Mouse (Mus musculus) cerebellum, postnatal 10 days (tissue): ENCODE results near the gene Camk1.
A peak's percentile ranks its signal among the peaks of the same experiment; 100 is the strongest.

Experiments
- DNase-seq, 2 experiments: peaks; one replicate each; pipeline ENCODE4 v3.0.0; 2021; ENCODE audit warnings: mixed read lengths in 2 of 2

Gene Camk1

GRCm38 (mm10) chr6:113343177-113344092, at the start of gene Camk1:
Gene Camk1, minus strand, starts transcription at chr6:113343984.
- peak; percentile 65 to 76 for DNase-seq

GRCm38 (mm10) chr6:113392387-113393071, 48.7 kb upstream of the Camk1 start:
- DNase-seq: peak; percentile 71 to 73

GRCm38 (mm10) chr6:113392015-113392386, 48.2 kb upstream of the Camk1 start:
- DNase-seq: no peak

DNA sequence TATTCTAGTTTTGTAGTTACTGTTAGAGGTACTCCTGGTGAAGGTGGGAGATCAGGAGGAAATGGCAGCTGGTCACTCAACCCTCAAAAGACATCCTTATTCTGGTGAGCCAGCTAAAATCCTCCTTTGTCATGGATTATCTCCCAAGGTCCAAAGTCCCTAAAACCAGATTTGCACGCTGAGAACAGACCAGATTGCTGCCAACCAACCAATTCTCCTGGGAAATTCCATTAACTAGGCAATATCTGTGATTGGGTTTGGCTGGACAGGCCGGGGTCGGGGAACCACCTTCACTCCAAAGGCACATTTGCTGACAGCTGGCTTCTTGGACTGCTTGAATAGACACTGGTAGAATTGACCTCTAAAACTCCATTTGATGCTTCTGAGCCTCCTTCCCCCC, 46.9 kb upstream of the Camk1 start:
- no peak for DNase-seq

GRCm38 (mm10) chr6:113388960-113389359, 45.2 kb upstream of the Camk1 start, which contains the start of gene Ttll3:
Gene Ttll3, plus strand, starts transcription at chr6:113389260.
- no peak for DNase-seq

- no peak for DNase-seq
Measured at GRCm38 (mm10) chr6:113386025-113386424, 42.2 kb upstream of the Camk1 start.

DNA sequence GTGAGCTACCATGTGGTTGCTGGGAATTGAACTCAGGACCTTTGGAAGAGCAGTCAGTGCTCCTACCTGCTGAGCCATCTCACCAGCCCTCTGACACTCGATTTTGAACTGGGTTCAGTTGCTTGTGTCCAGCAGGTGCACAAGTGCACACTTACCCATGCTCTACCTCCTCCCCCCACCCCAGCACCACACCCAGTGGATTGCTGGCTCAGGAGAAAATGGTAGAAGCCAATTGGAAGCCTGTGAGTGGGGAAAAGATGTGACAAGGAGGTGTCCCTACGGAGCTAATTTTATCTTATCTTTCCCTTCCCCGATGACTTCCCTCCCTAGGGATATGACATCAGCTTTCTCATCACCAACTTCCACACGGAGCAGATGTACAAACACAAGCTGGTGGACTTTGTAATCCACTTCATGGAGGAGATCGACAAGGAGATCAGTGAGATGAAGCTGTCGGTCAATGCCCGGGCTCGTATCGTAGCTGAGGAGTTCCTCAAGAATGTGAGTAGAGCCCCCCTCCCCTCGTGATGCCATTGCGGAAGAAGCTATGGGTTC, 41.5 kb upstream of the Camk1 start:
- DNase-seq: no peak

- DNase-seq: peak; percentile 38 to 58
Measured at GRCm38 (mm10) chr6:113384351-113384927, 40.7 kb upstream of the Camk1 start.

DNA sequence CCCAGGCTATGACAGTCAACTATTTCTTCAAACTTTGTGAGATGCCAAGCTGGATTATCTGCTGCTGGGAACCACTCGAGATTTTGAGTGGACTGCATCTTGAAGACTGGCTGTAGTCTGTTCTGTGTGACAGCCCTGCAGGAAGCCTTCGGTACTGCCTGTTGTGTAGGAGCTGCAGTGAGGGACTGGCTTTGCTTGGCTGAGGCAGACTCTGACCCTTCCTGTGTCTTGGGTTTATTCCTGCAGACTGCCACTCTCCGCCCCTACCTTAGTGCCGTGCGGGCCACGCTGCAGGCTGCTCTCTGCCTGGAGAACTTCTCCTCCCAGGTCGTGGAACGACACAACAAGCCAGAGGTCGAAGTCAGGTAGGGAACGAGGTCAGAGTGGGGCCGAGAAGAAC, 36.7 kb upstream of the Camk1 start:
- DNase-seq: no peak

DNA sequence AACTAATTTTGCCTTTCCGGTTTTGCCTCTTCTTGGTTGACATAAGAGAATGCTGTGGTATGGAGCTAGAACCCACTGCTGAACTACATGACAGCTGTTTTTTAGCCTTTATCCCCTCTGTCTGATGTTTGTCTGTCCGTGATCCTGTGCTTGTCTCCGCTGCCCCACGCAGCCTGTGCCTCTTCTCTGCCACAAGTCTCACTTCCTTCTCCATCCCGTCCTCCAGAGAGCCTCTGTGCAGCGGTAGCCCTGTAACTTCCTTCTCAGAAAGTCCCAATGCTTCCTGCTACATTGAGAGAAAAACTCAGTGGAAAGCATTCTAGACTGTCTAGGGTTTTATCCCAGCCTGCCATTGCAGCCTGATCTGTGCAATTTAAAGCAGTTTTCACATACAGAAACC, 35.5 kb upstream of the Camk1 start:
- no peak for DNase-seq

DNA sequence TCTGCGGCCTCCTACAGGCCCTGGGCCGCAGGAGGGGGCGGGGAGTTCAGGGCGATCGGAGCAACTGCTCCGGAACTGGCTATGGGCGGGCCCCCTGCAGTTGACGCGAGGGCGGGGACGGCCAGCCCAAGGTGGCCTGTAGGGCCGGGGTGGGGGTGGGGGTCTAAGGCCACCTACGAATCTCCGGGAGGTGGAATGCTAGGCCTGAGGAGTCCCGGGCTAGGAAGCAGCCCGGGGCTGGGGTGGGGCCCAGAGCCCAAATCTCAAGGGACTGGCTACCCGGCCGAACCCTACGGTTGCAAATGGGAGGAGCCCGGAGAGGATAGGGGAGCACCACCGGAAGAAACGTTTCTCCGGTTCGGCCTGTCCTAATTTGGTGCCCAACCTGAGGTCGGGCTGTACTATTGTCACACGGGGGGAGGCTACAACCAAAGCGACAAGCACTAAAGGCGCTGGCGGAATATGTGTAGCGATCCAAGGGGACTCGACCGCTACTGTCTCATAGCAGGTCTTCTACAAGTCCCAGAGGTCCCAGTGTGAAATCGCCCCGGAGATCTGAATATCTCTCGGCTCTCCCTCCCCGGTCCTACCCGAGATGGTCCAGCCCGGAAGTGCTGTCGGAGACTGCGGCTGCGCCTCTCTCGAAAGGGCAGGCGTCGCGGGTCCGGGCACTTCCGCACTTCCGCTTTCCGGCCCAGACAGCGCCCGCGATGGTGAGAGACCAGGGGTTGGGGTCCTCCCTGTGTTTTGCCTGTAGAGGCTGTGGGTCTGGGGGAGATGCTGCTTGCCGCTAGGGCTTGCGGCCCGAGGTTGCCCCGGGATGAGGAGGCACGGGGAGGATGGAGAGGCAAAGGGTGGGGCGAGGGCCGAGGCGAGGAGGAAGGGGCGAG, 34.0 kb upstream of the Camk1 start, which contains the start of the genes Tada3 and Arpc4:
TSS of gene Tada3 (minus strand) at position 388 of the 890 bp plus-strand sequence.
TSS of gene Arpc4 (plus strand) at position 620 of the 890 bp plus-strand sequence.
- DNase-seq: peak; percentile 92 to 96

DNA sequence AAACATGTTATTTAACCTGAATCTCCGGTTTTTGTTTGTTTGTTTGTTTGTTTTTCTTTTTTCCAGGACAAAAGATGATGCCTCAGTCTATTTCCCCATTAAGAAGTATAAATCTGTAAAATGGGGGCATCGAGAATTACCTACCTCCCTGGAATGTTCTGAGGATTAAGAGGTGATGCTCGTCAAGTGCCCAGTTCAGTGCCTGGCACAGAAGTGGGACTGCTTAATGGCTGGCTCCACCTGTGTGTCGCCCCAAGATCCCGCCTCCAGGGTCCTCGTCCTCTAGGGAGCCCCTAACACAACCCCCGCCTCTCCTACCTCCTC, 33.4 kb upstream of the Camk1 start:
- no peak for DNase-seq

DNA sequence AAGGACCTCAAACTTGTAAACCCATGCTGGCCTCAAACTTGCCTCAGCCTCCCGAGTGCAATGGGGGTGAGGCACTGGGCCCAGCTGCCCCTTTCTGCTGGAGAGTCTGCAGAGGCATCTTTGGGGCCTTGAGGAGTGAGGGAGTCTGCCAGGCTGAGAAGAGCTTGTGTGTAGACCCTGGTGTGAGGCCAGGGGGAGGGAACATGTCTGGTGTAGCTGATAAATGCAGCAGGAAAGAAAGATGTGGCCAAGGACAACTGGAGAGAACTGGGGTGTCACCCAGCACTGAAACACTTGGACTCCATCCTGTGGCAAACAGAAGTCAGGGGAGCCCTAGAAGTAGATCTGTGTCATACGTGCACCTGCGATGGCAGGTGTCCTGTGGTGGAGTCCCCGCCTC, 29.7 kb upstream of the Camk1 start:
- DNase-seq: no peak

- DNase-seq: no peak
Measured at GRCm38 (mm10) chr6:113370194-113370929, 26.6 kb upstream of the Camk1 start.

- no peak for DNase-seq
Measured at GRCm38 (mm10) chr6:113368577-113368976, 24.8 kb upstream of the Camk1 start.

DNA sequence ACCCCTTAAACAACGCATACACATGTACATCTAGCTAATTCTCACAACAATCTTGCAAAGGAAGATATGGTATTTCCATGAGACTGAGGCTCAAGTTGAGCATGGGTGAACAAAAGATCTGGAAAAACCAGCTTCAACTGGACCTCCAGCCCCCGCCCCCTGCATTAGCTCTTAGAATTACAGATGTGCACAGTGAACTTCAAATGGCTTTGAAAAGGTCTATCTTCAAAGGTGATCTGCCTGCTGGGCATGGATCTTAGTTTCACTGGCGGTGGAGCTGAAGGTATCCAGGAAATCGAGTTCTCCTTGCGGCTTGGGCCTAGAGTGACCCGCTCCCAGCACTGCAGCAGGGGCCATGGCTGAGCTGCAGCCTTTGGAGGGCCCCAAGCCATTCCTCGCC, 24.3 kb upstream of the Camk1 start:
- DNase-seq: no peak

GRCm38 (mm10) chr6:113367574-113367973, 23.8 kb upstream of the Camk1 start:
- no peak for DNase-seq

DNA sequence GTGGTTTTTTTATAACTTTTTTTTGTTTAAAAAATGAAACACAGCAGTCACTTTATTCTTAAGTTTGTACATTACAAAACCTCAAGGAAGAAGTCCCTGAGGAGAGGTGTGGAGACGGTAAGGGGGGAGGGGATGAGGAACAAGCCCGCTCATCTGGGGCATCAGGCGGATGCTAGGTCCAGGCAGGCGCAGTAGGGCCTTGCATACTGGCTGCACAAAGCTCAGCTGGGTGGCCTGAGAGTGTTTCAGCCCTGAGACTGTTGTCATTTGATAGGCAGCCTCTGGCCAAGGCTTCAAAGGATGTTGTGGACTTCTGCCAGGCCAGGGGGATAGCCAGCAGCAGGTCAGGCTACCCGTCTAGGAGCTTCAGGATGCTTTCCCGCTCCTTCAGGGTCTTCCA, 22.9 kb upstream of the Camk1 start:
- DNase-seq: no peak

- DNase-seq: no peak
Measured at GRCm38 (mm10) chr6:113364518-113365135, 20.8 kb upstream of the Camk1 start.

DNA sequence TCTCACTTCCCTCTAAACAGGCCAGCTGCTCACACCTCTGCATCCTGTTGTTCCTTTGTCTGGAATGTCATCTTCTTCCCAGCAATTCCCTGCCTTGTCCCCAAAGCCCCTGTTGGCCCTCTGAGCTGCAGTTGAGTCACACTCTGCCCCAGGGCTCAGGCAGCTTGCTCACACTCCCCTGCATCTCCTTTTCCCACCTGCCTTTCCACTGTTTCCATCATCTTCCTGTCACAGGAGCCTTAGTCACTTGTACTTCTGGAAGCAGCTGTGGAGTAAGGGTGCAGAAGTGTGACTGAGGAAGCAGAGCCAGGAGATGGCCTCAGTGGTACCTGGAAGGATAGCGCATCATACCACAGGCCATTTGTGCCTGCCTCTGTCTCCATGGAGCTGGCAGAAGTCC, 18.5 kb upstream of the Camk1 start:
- no peak for DNase-seq

- no peak for DNase-seq
Measured at GRCm38 (mm10) chr6:113361476-113361875, 17.7 kb upstream of the Camk1 start.
